Mouse (Mus musculus) gastrocnemius, postnatal 36 days (tissue): ENCODE measurements around the gene Map3k4. TPM values are rescaled to one million over a fixed set of nuclear protein-coding genes. Genes with fewer than 3 reads are reported as not detected.
A peak's percentile ranks its signal among the peaks of the same experiment; 100 is the strongest.

Experiments used
- DNase-seq, 2 experiments: peaks; one replicate each; pipeline ENCODE4 v3.0.0; 2022
- intact Hi-C: fragments of 180-260 bp; cut with DNase I; formaldehyde crosslinking; loops from one replicate; pipeline ENCODE4 v1.15.1; 2025
- total RNA-seq, 2 experiments: library from RNA; stranded (reverse); gene quantifications; 2 replicates each; pipeline ENCODE4 v1.2.3; 2021

Map3k4 gene
- total RNA-seq, 2 experiments from 2014 or later = 25.0 to 27.0 TPM

GRCm38 (mm10) chr17:12276496-12277200 is 41.9 kb downstream of the Map3k4 start:
- no peak for DNase-seq
- intact Hi-C loops = no loop called here

GRCm38 (mm10) chr17:12275756-12276155 is 42.8 kb downstream of the Map3k4 start:
- no peak for DNase-seq
- intact Hi-C loops = no loop called here

DNA sequence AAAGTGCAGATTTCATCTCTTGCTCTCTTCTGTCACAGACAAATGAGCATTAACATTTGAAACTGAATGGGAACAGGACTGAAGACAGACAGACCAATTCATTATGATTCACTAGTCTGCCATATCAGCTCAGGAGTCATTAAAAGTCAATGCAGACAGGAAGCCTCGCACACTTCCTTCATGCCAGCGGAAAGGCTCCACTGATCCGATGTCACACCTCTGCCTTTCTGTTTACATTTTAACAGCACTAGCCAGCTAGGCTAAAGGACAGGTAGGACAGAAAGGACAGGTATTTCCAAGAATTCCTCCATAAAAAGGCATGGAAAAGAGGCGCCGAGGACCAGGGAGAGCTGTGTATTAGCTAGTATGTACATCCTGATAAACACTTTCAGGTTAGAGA is 45.6 kb downstream of the Map3k4 start:
- no peak for DNase-seq
- intact Hi-C loops = no loop called here

- DNase-seq = no peak
- intact Hi-C loops = no loop called here
These were observed 46.8 kb downstream of the Map3k4 start for GRCm38 (mm10) chr17:12271805-12272204.

DNA sequence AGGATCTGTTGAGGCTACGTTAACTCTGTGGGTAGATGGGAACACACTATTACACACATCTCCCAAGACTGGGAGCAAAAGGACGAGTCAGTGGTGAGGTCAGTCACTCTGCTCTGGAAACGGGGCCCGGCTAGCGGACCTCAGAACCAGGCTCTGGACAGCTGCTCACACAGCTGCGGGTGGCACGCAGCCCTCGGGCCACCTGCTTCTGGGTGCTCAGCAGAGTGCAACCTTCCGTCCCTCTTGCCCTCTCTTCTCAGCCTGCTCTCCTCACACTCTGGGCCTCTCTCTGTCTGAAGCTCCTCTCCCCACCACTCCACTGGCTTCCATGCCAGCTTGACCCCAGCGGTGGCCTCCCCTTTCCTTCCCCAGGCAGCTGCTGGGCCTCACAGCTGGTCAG is 50.1 kb downstream of the Map3k4 start:
- intact Hi-C loops = no loop called here
- DNase-seq = no peak

DNA sequence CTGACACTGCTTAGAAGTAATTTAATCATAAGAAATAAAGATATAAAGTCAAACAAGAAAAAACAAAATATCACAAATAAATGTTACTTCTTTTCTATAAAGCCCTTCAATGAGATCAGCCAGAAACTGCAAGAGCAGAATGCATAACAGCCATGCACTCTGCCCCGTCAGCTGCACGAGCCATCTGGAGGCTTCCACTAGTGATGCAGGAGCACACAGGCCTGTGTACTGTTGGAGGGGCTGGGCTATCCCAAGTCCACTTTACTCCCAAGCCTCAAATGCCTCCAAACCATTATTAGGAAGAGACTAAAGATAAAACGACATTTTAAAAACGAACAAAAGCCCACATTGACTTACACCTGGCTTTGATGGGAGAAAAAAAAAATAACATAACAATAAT is 50.5 kb downstream of the Map3k4 start:
- intact Hi-C loops = no loop called here
- no peak for DNase-seq

DNA sequence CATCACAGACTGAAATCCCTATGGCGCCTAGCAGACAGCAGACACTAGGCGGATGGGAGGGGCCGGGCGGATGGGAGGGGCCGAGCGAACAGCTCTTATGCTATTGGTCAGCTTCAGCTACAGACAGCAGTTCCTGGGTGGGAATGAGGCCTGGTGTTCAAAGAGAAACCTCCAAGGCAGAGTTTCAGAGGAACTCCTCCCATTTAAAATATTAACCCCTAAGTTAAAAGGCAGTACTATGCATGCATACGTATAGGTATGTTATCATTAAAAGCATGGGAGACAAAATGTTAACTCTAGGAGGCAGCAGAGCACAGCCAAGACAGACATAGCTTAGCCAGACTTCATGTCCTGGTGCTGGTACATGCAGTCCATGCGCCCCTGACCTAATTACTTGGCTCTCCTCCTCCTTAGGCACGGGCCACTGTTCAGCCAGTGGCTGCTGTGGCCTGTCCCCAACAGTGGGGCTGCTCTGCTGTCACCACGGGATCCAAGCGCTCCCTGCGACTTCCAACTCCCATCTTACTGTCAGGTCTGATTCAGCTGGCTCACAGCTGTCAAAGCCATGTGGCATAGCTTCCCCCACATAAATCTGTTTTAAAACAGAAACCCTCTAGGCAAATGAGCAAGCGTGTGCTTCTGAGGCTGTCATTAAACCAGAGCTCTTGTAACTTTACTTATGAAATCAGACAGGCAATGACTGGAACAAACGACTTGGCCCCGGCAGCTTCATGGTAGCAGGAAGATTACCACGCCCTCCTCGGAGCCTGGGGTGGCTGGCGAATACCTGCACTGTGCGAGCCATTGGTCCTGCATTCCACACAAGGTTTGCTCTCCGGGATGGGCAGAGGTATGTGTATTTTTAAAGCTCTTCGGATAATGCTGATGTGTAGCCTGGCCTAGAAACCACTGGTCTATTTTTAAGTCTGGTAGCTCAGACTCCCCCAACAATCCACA is 52.3 kb downstream of the Map3k4 start:
- intact Hi-C loops = loop anchor here (2.0 kb wide), 1 partner anchor 105 kb away; no protein-coding TSS in a partner anchor
- DNase-seq = peak in 1 of 2 experiments; percentile 37

DNA sequence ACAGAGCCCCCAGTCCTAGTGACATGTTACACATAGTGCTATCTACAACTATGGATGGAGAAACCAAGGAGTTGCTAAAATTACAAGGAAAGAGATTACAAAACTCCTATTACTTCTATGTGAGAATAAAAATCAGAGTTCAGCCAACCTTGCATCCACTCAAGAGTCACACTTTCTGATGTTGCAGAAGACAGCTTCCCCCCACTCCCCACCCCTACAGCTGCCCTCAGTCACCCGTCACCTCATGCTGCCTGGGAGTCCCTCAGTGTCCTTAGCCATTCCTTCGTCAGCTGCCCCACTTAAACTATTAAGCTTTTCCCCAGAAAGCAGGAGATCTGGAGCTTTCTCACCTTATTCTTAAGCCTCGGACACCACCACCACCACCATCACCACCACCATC is 54.3 kb downstream of the Map3k4 start:
- intact Hi-C loops = no loop called here
- no peak for DNase-seq

DNA sequence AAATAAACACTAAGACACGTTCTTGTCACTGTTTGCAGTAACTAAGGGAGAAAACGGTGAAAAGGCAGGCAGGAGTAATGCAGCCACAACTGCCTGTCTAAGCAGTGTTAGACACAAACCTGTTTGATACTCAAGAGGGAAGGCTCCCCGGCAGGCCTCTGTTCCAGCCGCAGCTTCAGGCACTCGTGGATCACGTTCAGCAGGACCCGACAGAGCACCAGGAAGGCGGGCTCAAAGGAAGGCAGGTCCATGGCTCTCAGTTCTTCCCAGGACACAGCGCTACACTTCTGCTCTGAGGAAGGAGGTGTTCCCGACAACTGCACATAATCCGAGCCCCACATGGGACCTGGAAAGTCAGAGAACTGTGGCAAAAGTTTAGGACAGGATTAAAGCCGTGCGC is 54.8 kb downstream of the Map3k4 start:
- intact Hi-C loops = no loop called here
- no peak for DNase-seq

- intact Hi-C loops = no loop called here
- no peak for DNase-seq
These were observed 55.7 kb downstream of the Map3k4 start for GRCm38 (mm10) chr17:12262851-12263250.

DNA sequence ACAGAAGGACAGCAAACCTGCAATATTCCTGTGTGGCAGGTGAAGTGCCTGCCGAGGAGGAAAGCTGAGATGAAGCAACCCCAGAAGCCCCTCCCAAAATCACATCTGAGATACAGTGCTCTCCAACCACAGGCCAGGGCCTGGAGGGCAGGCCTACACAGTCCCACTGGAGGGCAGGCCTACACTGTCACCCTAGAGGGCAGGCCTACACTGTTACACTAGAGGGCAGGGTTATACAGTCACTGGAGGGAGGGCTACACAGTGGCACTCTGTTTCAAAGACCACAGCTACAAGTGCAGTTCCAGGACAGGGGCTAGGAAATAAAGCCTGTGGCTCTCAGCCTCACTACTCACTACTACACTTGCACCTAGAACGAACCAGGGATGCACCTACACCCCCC is 56.7 kb downstream of the Map3k4 start:
- intact Hi-C loops = no loop called here

GRCm38 (mm10) chr17:12261376-12261775 is 57.2 kb downstream of the Map3k4 start:
- DNase-seq = no peak
- intact Hi-C loops = no loop called here

More for the DNA sequence above, 56.7 kb downstream of the Map3k4 start:
- DNase-seq = no peak

- intact Hi-C loops = no loop called here
- DNase-seq = no peak
These were observed 58.6 kb downstream of the Map3k4 start for GRCm38 (mm10) chr17:12259957-12260356.

DNA sequence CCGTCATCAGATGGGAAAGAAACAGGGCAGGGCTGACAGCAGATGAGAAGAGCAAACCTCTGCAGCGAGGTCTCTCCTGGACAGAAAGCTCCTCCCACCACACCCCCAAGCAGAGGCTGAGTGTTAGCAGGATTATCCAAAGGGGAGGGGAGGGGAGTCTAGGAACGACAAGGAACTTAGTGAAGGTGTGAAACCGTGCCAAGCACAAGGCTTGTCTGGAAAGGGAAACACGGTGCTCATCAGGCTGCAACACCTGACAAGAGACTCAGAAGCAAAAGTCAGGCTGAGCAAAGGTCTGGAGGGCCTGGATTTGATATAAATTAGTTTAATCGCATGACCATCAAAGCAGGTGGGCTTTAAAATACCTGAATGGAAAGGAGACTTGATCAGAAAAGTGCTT is 60.1 kb downstream of the Map3k4 start:
- intact Hi-C loops = no loop called here

DNA sequence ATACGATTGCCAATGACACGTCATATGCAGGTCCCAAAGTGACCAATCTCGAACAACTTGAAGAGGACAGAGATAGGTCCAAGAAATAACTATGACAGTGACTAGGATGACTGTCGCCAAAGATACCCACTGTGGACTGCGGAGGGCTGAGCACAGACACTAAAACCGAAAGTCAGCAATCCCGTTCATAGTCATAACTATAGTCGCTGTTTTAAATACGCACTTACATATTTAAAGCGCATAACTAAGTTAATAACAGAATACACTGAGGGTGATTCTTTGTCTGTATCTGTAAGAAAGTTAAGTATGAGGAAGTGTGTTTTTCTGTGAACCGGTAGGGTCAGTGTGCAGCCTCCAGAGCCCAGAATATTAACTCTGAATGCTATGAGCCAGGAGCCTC is 62.5 kb downstream of the Map3k4 start:
- intact Hi-C loops = no loop called here
- DNase-seq = no peak

More for the DNA sequence above, 60.1 kb downstream of the Map3k4 start:
- DNase-seq = no peak

- no peak for DNase-seq
- intact Hi-C loops = no loop called here
These were observed 68.0 kb downstream of the Map3k4 start for GRCm38 (mm10) chr17:12250581-12250980.

GRCm38 (mm10) chr17:12249783-12250504 is 68.7 kb downstream of the Map3k4 start:
- intact Hi-C loops = no loop called here
- no peak for DNase-seq

- intact Hi-C loops = no loop called here
- DNase-seq = no peak
These were observed 77.9 kb downstream of the Map3k4 start for GRCm38 (mm10) chr17:12240701-12241100.

DNA sequence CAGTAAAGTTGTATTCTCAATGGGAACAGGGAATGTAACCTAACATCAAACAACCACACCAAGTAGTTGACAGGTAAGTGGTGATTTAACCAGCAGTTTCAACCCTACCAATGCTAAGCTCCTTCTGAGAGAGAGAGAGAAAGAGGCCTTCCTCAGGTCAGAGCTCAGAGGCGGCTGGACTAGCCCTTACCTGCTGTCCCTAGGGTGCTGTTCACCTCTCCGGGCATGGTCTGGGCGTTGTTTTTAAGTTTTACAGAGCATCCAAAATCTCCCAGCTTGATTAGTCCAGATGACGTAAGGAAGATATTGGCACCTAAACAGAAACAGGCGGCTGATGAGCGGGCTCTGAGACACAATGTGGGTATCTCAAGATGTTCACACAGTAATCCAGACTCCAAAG is 85.9 kb downstream of the Map3k4 start:
- no peak for DNase-seq
- intact Hi-C loops = no loop called here

GRCm38 (mm10) chr17:12231087-12231486 is 87.5 kb downstream of the Map3k4 start:
- intact Hi-C loops = no loop called here

GRCm38 (mm10) chr17:12230167-12230566 is 88.4 kb downstream of the Map3k4 start:
- intact Hi-C loops = no loop called here
- DNase-seq = no peak

More at GRCm38 (mm10) chr17:12231087-12231486, 87.5 kb downstream of the Map3k4 start:
- no peak for DNase-seq
